Mouse (Mus musculus) heart, embryonic 12.5 days (tissue): ENCODE data around the gene Syne1. TPM values are rescaled to one million over a fixed set of nuclear protein-coding genes. Genes with fewer than 3 reads are reported as not detected.

Source experiments
- ATAC-seq: fragments of 200-750 bp; cut with Nextera tagmentation; 2 replicates; pipeline ENCODE4 v1.8.0; 2017; ENCODE audit warnings: moderate TSS enrichment, moderate library complexity; ENCODE audit not compliant: insufficient number of reproducible peaks, low FRiP score
- H3K27ac ChIP-seq: fragments of 300-500 bp; sonication (generic); 2 replicates; pipeline ENCODE4 v1.5.1; 2016; ENCODE audit warnings: mild to moderate bottlenecking, moderate library complexity; ENCODE audit not compliant: poor library complexity, severe bottlenecking
- H3K27me3 ChIP-seq: fragments of 300-500 bp; sonication (generic); replicated peaks from 2 replicates; pipeline ENCODE4 v1.6.1; 2016; ENCODE audit warnings: mild to moderate bottlenecking, moderate library complexity
- H3K36me3 ChIP-seq: fragments of 300-500 bp; sonication (generic); 2 replicates; pipeline ENCODE4 v1.6.1; 2016; ENCODE audit warnings: mild to moderate bottlenecking, moderate library complexity
- H3K4me1 ChIP-seq: fragments of 300-500 bp; sonication (generic); replicated peaks from 2 replicates; pipeline ENCODE4 v1.6.1; 2016; ENCODE audit warnings: mild to moderate bottlenecking
- H3K4me2 ChIP-seq: fragments of 300-500 bp; sonication (generic); 2 replicates; pipeline ENCODE4 v1.6.1; 2016; ENCODE audit warnings: mild to moderate bottlenecking, moderate library complexity
- H3K4me3 ChIP-seq: fragments of 300-500 bp; sonication (generic); 2 replicates; pipeline ENCODE4 v1.5.1; 2016; ENCODE audit warnings: mild to moderate bottlenecking
- H3K9ac ChIP-seq: fragments of 300-500 bp; sonication (generic); 2 replicates; pipeline ENCODE4 v1.6.1; 2016; ENCODE audit warnings: mild to moderate bottlenecking, moderate library complexity
- H3K9me3 ChIP-seq: fragments of 300-500 bp; sonication (generic); replicated peaks from 2 replicates; pipeline ENCODE4 v1.6.1; 2016; ENCODE audit warnings: mild to moderate bottlenecking, moderate library complexity
- WGBS: fragments of 180-500 bp; shearing (Covaris S2); methylation state at CpG from one replicate; pipeline ENCODE4 v1.1.7; 2016; 5-methylcytosine and 5-hydroxymethylcytosine counted together
- polyA plus RNA-seq: library from polyadenylated mRNA; unstranded; fragments of >200 nt; fragmentation: Nextera tagmentation; extraction: Ambion mirVana; gene quantifications from 2 replicates; pipeline ENCODE4 v1.2.1, GENCODE M21; 2016

The Syne1 gene
- polyA plus RNA-seq, 1 experiment from 2014 or later: 18.0 TPM

DNA sequence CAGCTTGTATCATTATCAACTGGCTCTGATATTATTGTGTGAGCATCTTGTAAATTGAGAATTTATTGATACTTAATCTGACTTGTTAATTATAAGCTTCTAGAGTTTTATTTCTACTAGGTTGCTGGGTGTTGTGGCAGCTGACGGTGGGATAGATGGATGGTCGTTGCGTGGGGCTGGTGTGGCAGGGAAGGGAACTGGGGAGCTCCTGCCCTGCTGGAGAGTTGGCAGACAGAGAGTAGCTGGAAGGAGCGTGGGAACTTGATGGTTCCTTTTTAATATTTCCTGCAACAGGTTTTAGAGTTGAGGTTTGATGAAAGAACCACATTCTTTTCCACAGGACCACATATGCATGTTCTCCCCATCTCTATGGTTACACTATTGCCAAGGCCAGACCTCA is 311.6 kb downstream of the Syne1 start:
- H3K36me3 ChIP-seq: peaks cover 27% of the 10 kb centered on the region

DNA sequence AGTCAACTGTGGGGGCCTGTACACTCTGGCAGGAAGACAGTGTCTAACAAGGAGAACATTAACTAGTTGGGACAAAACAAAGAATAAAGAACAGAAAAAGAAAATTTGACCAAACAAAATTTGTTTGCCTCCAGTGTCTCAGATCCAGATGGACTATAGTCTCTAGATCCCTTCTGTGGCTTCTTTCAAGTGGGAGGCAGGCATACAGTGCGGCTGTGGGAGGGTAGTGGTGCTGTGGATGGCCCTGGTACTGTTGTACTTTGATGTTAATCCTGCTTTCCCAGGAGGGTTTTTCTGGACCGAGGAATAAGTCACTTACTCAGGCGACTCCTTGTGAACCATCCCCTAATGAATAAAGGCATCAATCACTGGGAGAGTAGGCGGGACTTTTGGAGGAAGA is 314.4 kb downstream of the Syne1 start:
- Histone ChIP-seq H3K9ac (no peak overlapping the region), H3K27ac (no peak overlapping the region), H3K36me3 (peaks cover 30% of the 10 kb centered on the region), H3K4me1 (no peaks in the 10 kb centered on the region), H3K4me2 (no peak overlapping the region), H3K4me3 (no peak overlapping the region), H3K9me3 (no peaks in the 10 kb centered on the region), H3K27me3 (no peaks in the 10 kb centered on the region)
- ATAC-seq: no peak
- WGBS: 62% methylated on average over 4 of the region's 4 CpGs

More for the DNA sequence above, 311.6 kb downstream of the Syne1 start:
- H3K4me2 ChIP-seq: no peak overlapping the region
- H3K27ac ChIP-seq: no peak overlapping the region
- H3K9ac ChIP-seq: no peak overlapping the region
- H3K4me1 ChIP-seq: no peaks in the 10 kb centered on the region
- H3K4me3 ChIP-seq: no peak overlapping the region
- no peaks in the 10 kb centered on the region for H3K27me3 ChIP-seq
- 78% methylated on average over 4 of the region's 4 CpGs for WGBS
- ATAC-seq: no peak
- no peaks in the 10 kb centered on the region for H3K9me3 ChIP-seq

DNA sequence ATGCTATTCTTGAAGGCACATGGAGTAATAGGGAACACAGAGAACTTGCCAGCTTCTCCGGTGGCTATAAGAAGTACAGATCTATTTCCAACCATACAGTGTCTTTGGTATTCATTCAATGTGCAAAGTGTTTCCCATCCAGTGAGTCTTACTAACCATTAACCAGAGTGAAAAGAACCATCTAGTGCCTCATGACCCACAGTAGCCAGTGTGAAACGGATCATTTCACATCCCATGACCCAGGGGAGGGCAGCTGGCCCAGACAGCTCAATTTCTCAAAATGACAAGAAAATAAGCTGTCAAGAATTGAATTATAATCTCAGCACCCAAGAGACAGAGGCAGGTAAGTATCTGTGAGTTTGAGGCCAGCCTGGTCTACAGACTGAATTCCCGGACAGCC is 315.1 kb downstream of the Syne1 start:
- Histone ChIP-seq H3K36me3 (peaks cover 33% of the 10 kb centered on the region), H3K27me3 (no peaks in the 10 kb centered on the region), H3K4me1 (no peaks in the 10 kb centered on the region), H3K4me2 (no peak overlapping the region), H3K9ac (no peak overlapping the region), H3K4me3 (no peak overlapping the region), H3K27ac (no peak overlapping the region), H3K9me3 (no peaks in the 10 kb centered on the region)
- WGBS: 87% methylated on average over 3 of the region's 3 CpGs
- no peak for ATAC-seq

DNA sequence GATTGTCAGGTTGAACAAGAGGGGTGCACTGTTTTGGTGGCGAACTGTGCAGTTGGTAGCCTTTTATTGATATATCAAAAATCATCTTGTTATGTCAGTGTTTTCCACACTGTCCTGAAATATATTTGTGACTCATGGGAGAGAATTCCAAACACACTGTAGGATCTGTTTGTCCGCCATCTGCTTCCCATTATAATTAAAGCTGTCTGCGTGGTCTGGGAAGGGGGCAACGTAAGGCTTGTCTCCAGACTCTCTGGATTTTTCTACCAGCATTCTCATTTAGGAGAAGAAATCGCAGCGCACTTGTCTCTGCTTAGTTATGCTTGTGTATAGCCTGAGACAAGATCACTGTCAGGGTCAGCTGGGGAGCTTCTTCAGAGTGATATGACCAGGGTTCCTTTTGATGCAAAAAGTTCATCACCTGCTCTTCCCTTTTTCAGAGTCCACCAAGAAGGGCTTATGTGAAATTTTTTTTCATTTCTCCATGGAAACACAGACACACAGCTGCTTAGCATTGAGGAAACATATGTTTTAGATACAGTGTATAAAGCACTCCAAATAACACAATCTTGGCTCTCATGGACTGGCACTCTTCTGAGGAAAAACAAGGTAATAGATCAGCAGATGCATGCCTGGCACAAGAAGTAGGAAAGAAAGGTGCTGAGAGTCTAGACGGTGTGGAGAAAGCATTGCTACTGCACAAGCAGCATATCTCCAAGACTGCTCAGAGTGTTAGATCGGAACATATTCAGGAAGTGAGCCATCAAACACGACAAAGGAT is 316.4 kb downstream of the Syne1 start:
- Histone ChIP-seq H3K36me3 (peaks cover 35% of the 10 kb centered on the region), H3K9me3 (no peaks in the 10 kb centered on the region), H3K9ac (no peak overlapping the region), H3K4me1 (no peaks in the 10 kb centered on the region), H3K4me3 (no peak overlapping the region), H3K27me3 (no peaks in the 10 kb centered on the region), H3K27ac (no peak overlapping the region), H3K4me2 (no peak overlapping the region)
- WGBS: 70% methylated on average over 9 of the region's 9 CpGs
- no peak for ATAC-seq

DNA sequence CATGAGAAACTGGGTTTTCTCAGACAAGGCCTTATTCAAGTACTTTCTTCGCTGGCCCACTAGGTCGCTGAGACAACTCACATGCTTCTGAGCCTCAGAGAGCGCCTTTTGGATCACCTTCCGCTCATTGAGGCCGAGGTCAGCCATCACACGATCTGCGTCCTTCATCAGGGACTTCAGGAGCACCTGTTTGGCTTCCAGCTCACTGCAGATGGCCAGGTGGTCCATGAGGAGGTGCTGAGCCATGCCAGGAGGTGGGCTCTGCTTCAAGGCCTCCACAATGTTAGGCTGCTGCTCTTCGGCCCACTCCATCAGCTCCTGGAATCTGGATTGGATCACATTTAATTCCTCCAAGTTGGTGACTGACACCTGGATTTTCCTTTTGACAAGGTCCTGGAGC is 322.2 kb downstream of the Syne1 start:
- Histone ChIP-seq H3K27ac (no peak overlapping the region), H3K4me1 (no peaks in the 10 kb centered on the region), H3K4me2 (no peak overlapping the region), H3K9me3 (no peaks in the 10 kb centered on the region), H3K4me3 (no peak overlapping the region), H3K36me3 (peaks cover 60% of the 10 kb centered on the region), H3K27me3 (no peaks in the 10 kb centered on the region), H3K9ac (no peak overlapping the region)
- ATAC-seq: no peak
- 90% methylated on average over 8 of the region's 8 CpGs for WGBS

DNA sequence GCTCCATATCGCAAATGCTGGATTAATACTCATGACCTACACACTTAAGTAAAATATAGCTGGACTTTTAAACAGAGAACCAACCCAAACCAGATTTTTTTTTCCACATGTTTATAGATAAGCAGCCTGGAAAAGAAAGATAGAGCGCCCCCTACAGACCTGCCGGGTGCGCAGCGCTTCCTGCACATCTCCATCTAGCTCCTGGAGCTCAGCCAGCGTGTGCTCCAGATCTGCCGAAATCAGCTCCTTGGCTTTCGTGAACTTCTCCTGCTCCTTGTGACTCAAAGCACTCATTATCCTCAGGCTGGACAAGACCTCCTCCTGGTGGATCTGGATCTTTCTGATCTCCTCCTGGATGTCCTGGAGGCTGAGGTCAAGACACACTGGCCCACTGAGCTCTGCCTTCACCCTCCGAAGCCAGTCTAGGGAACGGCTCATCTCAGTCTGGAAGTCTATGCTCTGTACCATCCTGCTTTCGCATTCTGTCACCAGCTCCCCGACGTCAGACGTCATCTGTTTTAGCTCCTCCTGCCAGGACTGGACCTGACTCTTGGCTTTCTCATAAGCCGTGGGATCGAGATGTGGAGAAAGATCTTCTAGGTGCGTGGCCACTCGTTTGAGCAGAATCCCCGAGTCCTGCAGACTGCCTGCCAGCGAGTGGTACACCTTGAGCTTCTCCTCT is 323.7 kb downstream of the Syne1 start:
- H3K36me3 ChIP-seq: peaks cover 51% of the 10 kb centered on the region
- H3K4me2 ChIP-seq: no peak overlapping the region
- H3K9me3 ChIP-seq: no peaks in the 10 kb centered on the region
- H3K9ac ChIP-seq: no peak overlapping the region
- ATAC-seq: no peak
- H3K4me1 ChIP-seq: no peaks in the 10 kb centered on the region
- H3K27ac ChIP-seq: no peak overlapping the region
- no peaks in the 10 kb centered on the region for H3K27me3 ChIP-seq
- no peak overlapping the region for H3K4me3 ChIP-seq
- 72% methylated on average over 20 of the region's 20 CpGs for WGBS

DNA sequence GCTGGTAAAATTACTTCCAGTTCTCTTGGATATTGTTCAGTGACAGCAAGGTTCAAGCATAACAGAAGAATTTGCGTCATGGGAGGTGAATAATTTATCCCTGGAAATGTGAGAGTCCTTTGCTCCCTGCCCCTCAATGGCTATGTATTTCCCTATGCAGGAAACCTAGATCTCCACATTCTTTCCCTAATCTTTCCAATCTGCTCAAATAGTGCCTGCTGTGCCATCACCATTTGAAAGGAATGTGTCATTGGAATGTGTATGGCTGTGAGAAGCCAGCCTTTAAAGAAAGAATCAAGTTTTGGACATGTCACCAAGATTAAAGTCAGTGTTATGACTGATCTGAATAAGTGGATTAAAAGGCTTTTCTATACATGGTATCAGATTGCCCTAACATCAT is 335.3 kb downstream of the Syne1 start:
- H3K36me3 ChIP-seq: peaks cover 49% of the 10 kb centered on the region
- WGBS: 63% methylated on average over 1 of the region's 1 CpGs
- no peak overlapping the region for H3K4me3 ChIP-seq
- no peak for ATAC-seq
- H3K27me3 ChIP-seq: no peaks in the 10 kb centered on the region
- no peak overlapping the region for H3K9ac ChIP-seq
- H3K9me3 ChIP-seq: no peaks in the 10 kb centered on the region
- H3K4me1 ChIP-seq: no peaks in the 10 kb centered on the region
- no peak overlapping the region for H3K27ac ChIP-seq
- no peak overlapping the region for H3K4me2 ChIP-seq

DNA sequence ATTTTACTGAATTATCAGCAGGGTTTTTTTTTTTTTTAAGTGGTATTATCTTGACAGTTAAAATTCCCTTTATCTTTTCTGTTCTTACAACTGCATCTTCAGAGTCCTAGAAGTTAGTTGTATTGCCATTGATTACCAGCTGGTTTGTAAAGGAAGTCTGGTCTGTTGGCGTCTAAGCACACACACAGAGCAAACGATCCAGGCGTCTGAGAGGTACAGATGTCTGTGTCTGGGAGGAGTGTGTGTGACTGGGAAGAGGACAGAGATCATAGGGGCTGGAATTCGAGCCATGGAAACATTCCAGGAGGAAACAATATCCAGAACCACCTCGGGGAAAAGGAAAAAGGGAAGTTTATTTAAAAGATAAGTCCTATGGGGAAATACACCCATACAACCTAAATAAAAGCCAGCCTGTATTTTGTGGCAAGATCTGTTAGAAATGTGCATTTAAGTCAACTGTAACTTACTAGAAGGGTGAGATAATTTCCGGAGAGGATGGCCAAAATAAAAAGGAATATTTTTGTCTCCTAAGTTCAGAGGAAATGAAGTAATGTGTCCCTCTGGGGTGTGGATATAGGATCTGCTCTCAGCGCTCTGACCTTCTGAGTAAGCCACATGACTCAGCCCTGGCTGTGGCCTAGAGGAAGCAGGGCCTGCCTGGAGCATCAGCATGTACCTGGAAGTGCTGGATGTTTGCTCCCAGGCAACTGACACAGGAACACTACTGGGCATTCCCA is 343.2 kb downstream of the Syne1 start:
- H3K9ac ChIP-seq: no peak overlapping the region
- H3K9me3 ChIP-seq: no peaks in the 10 kb centered on the region
- no peak overlapping the region for H3K4me3 ChIP-seq
- WGBS: 14% methylated on average over 7 of the region's 7 CpGs
- H3K4me2 ChIP-seq: no peak overlapping the region
- no peaks in the 10 kb centered on the region for H3K27me3 ChIP-seq
- peaks cover 9% of the 10 kb centered on the region for H3K4me1 ChIP-seq
- peak overlapping the region; percentile 73; the same call in 1 of the 2 replicates for H3K27ac ChIP-seq
- H3K36me3 ChIP-seq: peaks cover 28% of the 10 kb centered on the region
- ATAC-seq: peak; percentile 93

DNA sequence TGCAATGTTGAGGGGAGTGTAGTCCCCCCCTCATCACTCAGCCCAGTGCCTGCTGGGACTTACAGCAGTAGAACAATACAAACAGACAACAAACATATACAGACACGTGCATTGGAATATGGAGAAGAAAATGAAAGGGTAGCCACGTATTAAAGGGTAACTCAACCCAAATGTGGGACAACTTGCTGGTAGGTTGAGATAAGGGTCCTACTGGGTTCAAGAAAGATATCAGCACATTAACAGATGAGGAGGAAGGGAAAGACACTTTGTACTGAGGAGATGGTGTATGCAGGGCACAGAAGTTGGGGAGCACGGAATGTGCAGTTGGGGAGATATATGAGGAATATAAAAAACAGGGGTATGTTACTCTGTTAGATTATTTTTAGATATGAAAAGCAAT is 345.3 kb downstream of the Syne1 start:
- whole genome bisulfite sequencing: 71% methylated on average over 3 of the region's 3 CpGs
- H3K27me3 ChIP-seq: no peaks in the 10 kb centered on the region
- H3K4me1 ChIP-seq: peaks cover 9% of the 10 kb centered on the region
- no peak overlapping the region for H3K4me2 ChIP-seq
- peaks cover 37% of the 10 kb centered on the region; the same call in 1 of the 2 replicates for H3K36me3 ChIP-seq
- H3K9me3 ChIP-seq: no peaks in the 10 kb centered on the region
- ATAC-seq: no peak
- no peak overlapping the region for H3K27ac ChIP-seq
- no peak overlapping the region for H3K4me3 ChIP-seq
- H3K9ac ChIP-seq: no peak overlapping the region

DNA sequence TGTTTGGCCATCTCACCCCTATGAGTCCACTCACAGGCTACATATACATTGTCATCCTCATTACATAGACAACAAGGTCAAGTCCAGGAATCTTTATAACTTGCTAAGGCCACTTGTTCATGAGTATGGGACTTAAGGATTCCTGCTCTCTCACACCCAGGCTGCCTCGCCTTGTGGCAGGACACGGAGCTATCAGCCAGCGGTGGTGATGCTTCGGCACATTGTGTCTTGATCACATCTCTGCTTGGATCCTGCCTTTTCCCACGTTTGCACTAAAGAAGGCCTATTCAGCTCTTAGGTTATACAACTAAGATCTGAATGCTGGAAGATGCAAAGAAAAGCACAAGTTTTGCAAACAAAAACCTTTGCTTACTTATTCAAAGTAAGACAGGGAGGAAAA is 345.7 kb downstream of the Syne1 start:
- H3K36me3 ChIP-seq: peaks cover 40% of the 10 kb centered on the region; the same call in 1 of the 2 replicates

DNA sequence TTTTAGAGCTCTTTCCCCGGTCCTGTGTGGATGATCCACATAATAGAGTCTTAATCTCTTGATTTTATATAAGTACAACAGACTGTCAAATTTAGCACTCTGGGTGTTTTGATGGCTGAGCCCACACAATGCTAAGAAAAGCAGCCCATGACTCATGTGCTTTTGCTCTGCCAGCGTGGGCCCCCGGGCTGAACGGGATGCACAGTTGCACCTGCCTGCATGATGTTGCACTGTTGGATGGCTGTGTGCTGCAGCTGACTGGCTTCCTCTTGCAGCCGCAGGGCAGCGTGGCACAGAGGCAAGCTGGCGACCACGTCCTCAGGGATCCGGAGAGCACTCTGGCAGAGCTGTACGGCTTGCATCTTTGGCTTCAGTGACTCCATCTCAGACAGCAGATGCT is 347.4 kb downstream of the Syne1 start:
- 73% methylated on average over 10 of the region's 10 CpGs for WGBS
- Histone ChIP-seq H3K27ac (no peak overlapping the region), H3K4me2 (no peak overlapping the region), H3K9ac (no peak overlapping the region), H3K4me1 (peaks cover 9% of the 10 kb centered on the region), H3K27me3 (no peaks in the 10 kb centered on the region), H3K4me3 (no peak overlapping the region), H3K9me3 (no peaks in the 10 kb centered on the region), H3K36me3 (peaks cover 34% of the 10 kb centered on the region; the same call in 1 of the 2 replicates)
- ATAC-seq: no peak

More for the DNA sequence above, 345.7 kb downstream of the Syne1 start:
- H3K27ac ChIP-seq: no peak overlapping the region
- no peaks in the 10 kb centered on the region for H3K27me3 ChIP-seq
- no peaks in the 10 kb centered on the region for H3K9me3 ChIP-seq
- no peak overlapping the region for H3K4me3 ChIP-seq
- ATAC-seq: no peak
- H3K4me2 ChIP-seq: no peak overlapping the region
- H3K4me1 ChIP-seq: peaks cover 9% of the 10 kb centered on the region
- H3K9ac ChIP-seq: no peak overlapping the region
- 79% methylated on average over 5 of the region's 5 CpGs for WGBS
